Mouse (Mus musculus) G1E (cell line): ENCODE measurements around the gene Raver1. TPM values are rescaled to one million over a fixed set of nuclear protein-coding genes. Genes with fewer than 3 reads are reported as not detected.

Experiments used
- ATAC-seq: 2 replicates; pipeline ENCODE4 v1.8.0; 2016; ENCODE audit warnings: mild to moderate bottlenecking; ENCODE audit not compliant: insufficient number of reproducible peaks, poor library complexity, low FRiP score, severe bottlenecking; ENCODE audit errors: extremely low read depth
- DNase-seq: peaks from one replicate; pipeline ENCODE4 v3.0.0; 2012; ENCODE audit warnings: low spot score
- H3K27me3 ChIP-seq: 2 replicates; pipeline ENCODE4 v1.6.1; 2012; ENCODE audit warnings: mild to moderate bottlenecking, low read length, inconsistent platforms; ENCODE audit not compliant: insufficient read depth
- H3K36me3 ChIP-seq: replicated peaks from 2 replicates; pipeline ENCODE3; 2012; ENCODE audit warnings: mild to moderate bottlenecking, inconsistent platforms
- H3K4me1 ChIP-seq: 2 replicates; pipeline ENCODE4 v1.6.1; 2012; ENCODE audit warnings: low read depth, low read length, inconsistent platforms, mixed read lengths; ENCODE audit not compliant: insufficient read depth
- H3K4me3 ChIP-seq: 2 replicates; pipeline ENCODE4 v1.5.1; 2012; ENCODE audit warnings: low read depth, mild to moderate bottlenecking, inconsistent platforms, low read length, moderate library complexity, mixed read lengths
- H3K9me3 ChIP-seq: replicated peaks from 2 replicates; pipeline ENCODE4 v1.6.1; 2012; ENCODE audit warnings: inconsistent platforms
- CTCF ChIP-seq: IDR thresholded peaks from 2 replicates; pipeline ENCODE4 v1.5.1; 2012; ENCODE audit warnings: low read depth, low read length, inconsistent platforms, mixed read lengths
- GATA1 ChIP-seq: IDR thresholded peaks from 2 replicates; pipeline ENCODE4 v1.6.1; 2012; ENCODE audit warnings: borderline replicate concordance, low read length, inconsistent platforms, mixed read lengths
- GATA2 ChIP-seq: IDR thresholded peaks from 2 replicates; pipeline ENCODE4 v1.6.1; 2012; ENCODE audit warnings: low read depth, low read length, inconsistent platforms, borderline replicate concordance
- POLR2AphosphoS5 ChIP-seq: IDR thresholded peaks from 2 replicates; pipeline ENCODE4 v1.6.1; 2012; ENCODE audit warnings: low read depth, low read length, inconsistent platforms; ENCODE audit not compliant: insufficient replicate concordance
- TAL1 ChIP-seq: conservative IDR thresholded peaks from 2 replicates; pipeline ENCODE4 v1.6.1; 2012; ENCODE audit warnings: low read depth, low read length, inconsistent platforms, mixed read lengths
- polyA plus RNA-seq: library from polyadenylated mRNA; stranded (reverse); fragments of >175 nt; gene quantifications from 2 replicates; pipeline ENCODE4 v1.2.3, GENCODE M21; 2012
- total RNA-seq, 2 experiments: library from RNA; stranded (forward) in 1 of 2; stranded (reverse) in 1 of 2; fragments of 200-1000 nt in 1 of 2; fragments of >200 nt in 1 of 2; fragmentation: Nextera tagmentation in 1 of 2; gene quantifications; 2 replicates each; pipeline ENCODE4 v1.2.3; 2014 to 2017

The Raver1 gene
- total RNA-seq (2014; fragmentation: Nextera tagmentation), result 35.1 and 72.2 TPM in 2 replicates
- 18.5 and 19.6 TPM in 2 replicates for total RNA-seq (2017)
- 0.62 and 0.92 TPM in 2 replicates for polyA plus RNA-seq

DNA sequence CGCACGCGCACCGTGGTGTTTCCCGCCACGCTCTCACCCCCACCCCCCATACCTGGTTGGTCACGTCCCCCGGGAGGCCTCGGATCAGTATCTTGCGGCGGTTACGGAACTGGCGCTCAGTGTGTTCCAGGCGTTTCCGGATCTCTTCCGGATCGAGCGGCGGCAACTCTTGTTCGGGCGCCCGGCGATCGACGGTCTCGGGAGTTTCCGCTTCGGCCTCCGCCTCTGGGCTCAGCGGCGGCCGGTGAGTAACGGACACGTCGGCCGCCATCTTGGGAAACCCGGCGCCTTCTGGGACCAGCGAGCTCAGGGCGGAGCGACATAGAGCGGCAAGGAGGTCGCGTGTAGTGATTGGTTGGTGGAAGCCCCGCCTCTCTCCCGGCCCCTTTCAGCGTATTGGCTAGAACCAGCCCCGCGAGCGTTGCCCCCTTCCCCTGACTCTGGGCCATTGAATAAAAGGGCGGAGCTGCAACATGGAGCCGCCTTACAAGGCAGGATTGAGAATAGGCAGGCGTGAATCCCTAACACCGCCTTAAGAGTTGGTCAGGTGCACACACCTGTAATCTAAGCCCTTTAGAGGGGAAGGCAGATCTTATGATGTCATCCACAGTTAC is at the start of gene Raver1, which contains the start of gene Gm38431:
Gene Raver1, minus strand, starts transcription at position 302 of the 614 bp plus-strand sequence.
Gene Gm38431, minus strand, starts transcription at position 291 of the 614 bp plus-strand sequence.
- TF ChIP-seq GATA2, result no peak
- peak; percentile 71; the same call in 1 of the 2 replicates for TF ChIP-seq POLR2AphosphoS5
- TF ChIP-seq TAL1, result no peak
- DNase-seq (peak; percentile 99), ATAC-seq (peak; percentile 99)
- H3K4me3 ChIP-seq, result peak within 1 kb of the TSS; percentile 78
- no peaks in the 10 kb centered on the region for H3K9me3 ChIP-seq
- H3K27me3 ChIP-seq, result no peaks in the 10 kb centered on the region
- peaks cover 55% of the 10 kb centered on the region for H3K4me1 ChIP-seq
- H3K36me3 ChIP-seq, result peaks cover 79% of the 10 kb centered on the region

DNA sequence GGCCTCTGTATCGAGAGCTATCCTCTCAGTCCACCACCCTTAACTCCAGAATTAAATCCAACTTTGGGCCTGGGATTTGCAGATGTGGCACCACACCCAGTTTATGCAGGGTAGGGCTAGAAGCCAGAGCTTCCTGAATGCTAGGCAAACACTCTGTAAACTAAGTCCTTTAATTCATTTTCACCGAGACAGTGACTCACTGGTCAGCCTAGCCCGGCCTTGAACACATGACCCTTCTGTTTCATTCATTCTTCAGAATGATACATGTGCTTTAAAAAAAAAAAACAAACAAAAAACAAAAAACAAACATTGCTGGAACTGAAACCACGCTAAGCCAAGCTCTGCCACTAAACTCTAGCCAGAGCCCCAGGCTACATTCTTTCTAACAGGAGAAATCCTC is 46.6 kb upstream of the Raver1 start:
- Histone ChIP-seq H3K36me3 (peaks cover 90% of the 10 kb centered on the region), H3K27me3 (no peaks in the 10 kb centered on the region), H3K4me1 (peaks cover 17% of the 10 kb centered on the region; the same call in 1 of the 2 replicates), H3K4me3 (no peak overlapping the region), H3K9me3 (no peaks in the 10 kb centered on the region)
- ATAC-seq (no peak), DNase-seq (no peak)
- no peak for TF ChIP-seq GATA1
- no peak for TF ChIP-seq CTCF
- no peak for TF ChIP-seq TAL1
- no peak for TF ChIP-seq GATA2
- no peak for TF ChIP-seq POLR2AphosphoS5

- peak; percentile 49 for DNase-seq
- H3K36me3 ChIP-seq, result peaks cover 78% of the 10 kb centered on the region
- no peaks in the 10 kb centered on the region for H3K27me3 ChIP-seq
- peak; percentile 40; the same call in 1 of the 2 replicates for TF ChIP-seq CTCF
- no peak for TF ChIP-seq GATA1
- 0 out of 2 replicates have a peak, but pooled peaks have one; percentile 15 for ATAC-seq
- H3K4me3 ChIP-seq, result no peak overlapping the region
- no peaks in the 10 kb centered on the region for H3K9me3 ChIP-seq
- peaks cover 21% of the 10 kb centered on the region; the same call in 1 of the 2 replicates for H3K4me1 ChIP-seq
Observed at GRCm38 (mm10) chr9:21137229-21137628, 45.4 kb upstream of the Raver1 start.

DNA sequence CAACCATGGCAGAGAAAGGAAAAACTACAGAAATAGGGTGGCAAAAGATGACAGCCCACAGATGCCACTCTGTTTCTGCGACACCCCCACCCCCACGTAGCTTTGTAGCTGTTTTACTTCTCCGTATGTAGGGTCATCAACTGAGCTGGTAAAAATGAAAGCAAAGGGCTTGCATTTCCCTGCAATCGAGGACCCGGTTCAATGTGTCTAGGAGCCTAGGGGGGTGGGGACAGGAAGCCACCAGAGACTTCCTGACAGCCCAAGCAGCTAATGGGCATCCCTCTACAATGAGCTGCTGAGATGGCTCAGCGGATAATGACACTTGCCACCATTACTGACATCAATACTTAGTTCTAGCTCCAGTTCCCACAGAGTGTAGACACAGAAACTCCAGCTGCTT is 44.6 kb upstream of the Raver1 start:
- Histone ChIP-seq H3K4me1 (peaks cover 26% of the 10 kb centered on the region), H3K36me3 (peaks cover 70% of the 10 kb centered on the region), H3K4me3 (no peak overlapping the region), H3K9me3 (no peaks in the 10 kb centered on the region), H3K27me3 (no peaks in the 10 kb centered on the region)
- no peak for TF ChIP-seq GATA1
- no peak for TF ChIP-seq GATA2
- no peak for TF ChIP-seq POLR2AphosphoS5
- no peak for TF ChIP-seq TAL1
- TF ChIP-seq CTCF, result no peak
- ATAC-seq (no peak), DNase-seq (no peak)

GRCm38 (mm10) chr9:21135941-21136381 is 44.2 kb upstream of the Raver1 start:
- no peaks in the 10 kb centered on the region for H3K9me3 ChIP-seq
- ATAC-seq, result no peak
- H3K36me3 ChIP-seq, result peaks cover 65% of the 10 kb centered on the region
- DNase-seq, result no peak
- H3K4me3 ChIP-seq, result no peak overlapping the region
- no peaks in the 10 kb centered on the region for H3K27me3 ChIP-seq
- TF ChIP-seq GATA2 (no peak), GATA1 (no peak), CTCF (no peak), TAL1 (no peak), POLR2AphosphoS5 (no peak)
- H3K4me1 ChIP-seq, result peaks cover 29% of the 10 kb centered on the region

DNA sequence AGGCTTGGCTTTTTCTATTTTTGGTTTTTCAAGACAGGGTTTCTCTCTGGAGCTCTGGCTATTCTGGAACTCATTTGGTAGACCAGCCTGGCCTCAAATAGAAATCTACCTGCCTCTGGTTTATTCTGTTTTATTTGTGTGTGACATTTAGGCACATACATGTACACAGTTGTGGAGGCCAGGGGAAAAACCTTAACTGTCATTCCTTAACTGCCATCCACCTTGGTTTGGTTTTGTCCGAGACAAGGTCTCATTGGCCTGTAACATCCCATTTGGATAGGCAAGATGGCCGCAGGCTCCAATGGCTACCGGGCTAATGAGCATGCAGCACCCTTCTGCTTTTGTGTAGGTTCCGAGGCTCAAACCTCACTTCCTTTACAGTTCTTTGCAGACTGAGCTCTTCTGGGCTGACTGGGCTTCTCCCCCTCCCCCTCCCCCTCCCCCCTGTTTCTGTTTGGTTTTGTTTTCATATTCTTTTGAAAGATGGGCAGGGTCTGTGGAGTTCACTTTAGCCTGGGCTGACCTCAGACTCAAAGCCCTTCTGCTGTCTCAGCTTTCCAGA is 43.6 kb upstream of the Raver1 start:
- no peaks in the 10 kb centered on the region for H3K9me3 ChIP-seq
- peaks cover 34% of the 10 kb centered on the region for H3K4me1 ChIP-seq
- no peak for TF ChIP-seq GATA1
- TF ChIP-seq GATA2, result no peak
- no peak for TF ChIP-seq CTCF
- TF ChIP-seq TAL1, result no peak
- TF ChIP-seq POLR2AphosphoS5, result no peak
- H3K27me3 ChIP-seq, result no peaks in the 10 kb centered on the region
- no peak overlapping the region for H3K4me3 ChIP-seq
- peaks cover 60% of the 10 kb centered on the region for H3K36me3 ChIP-seq
- no peak for DNase-seq
- ATAC-seq, result no peak
